Mouse (Mus musculus) olfactory bulb, adult 2 months (tissue): ENCODE measurements around the gene Akap9.

Source experiments
- CTCF ChIP-seq: fragments of 200-500 bp; IDR thresholded peaks from 2 replicates; pipeline ENCODE4 v1.5.1; 2012; ENCODE audit warnings: low read depth, mild to moderate bottlenecking, low read length, moderate library complexity; ENCODE audit not compliant: insufficient read depth
- POLR2A ChIP-seq: fragments of 200-500 bp; IDR thresholded peaks from 2 replicates; pipeline ENCODE4 v1.6.1; 2012; ENCODE audit warnings: mild to moderate bottlenecking, low read depth, low read length, moderate library complexity; ENCODE audit not compliant: insufficient read depth

GRCm38 (mm10) chr5:4040922-4041321, 113.1 kb downstream of the Akap9 start:
- no peak for TF ChIP-seq CTCF
- no peak for TF ChIP-seq POLR2A
